Mouse (Mus musculus): ENCODE measurements around the gene Tnk1. TPM values are rescaled to one million over a fixed set of nuclear protein-coding genes. Genes with fewer than 3 reads are reported as not detected.

Gene Tnk1
- polyA plus RNA-seq, 1 experiment from 2014 or later: 0.89 TPM

GRCm38 (mm10) chr11:69838714-69839104, 19.8 kb downstream of the Tnk1 start:
- ATAC-seq (ENCODE audit: insufficient number of reproducible peaks, low FRiP score, low TSS enrichment, low read depth): peak; percentile 1; the same call in 1 of the 2 replicates
- peak overlapping the region; percentile 62 for H3K4me3 ChIP-seq (ENCODE audit: low read depth, low read length)
- H3K36me3 ChIP-seq (ENCODE audit: control insufficient read depth, insufficient read depth, low read length): no peaks in the 10 kb centered on the region
- H3K27ac ChIP-seq (replicated peaks; ENCODE audit: low read depth, low read length): peak overlapping the region; percentile 81
- peak overlapping the region; percentile 66 for H3K4me2 ChIP-seq (ENCODE audit: low read depth, severe bottlenecking)
- H3K27me3 ChIP-seq (ENCODE audit: control insufficient read depth, insufficient read depth, low read length): peaks cover 14% of the 10 kb centered on the region
- peaks cover 24% of the 10 kb centered on the region for H3K4me1 ChIP-seq (ENCODE audit: control insufficient read depth, insufficient read depth, low read length)
- WGBS: 3% methylated on average over 7 of the region's 7 CpGs
- peak overlapping the region; percentile 63 for H3K9ac ChIP-seq (ENCODE audit: low read length)
- no peak for DNase-seq (ENCODE audit: low spot score)
- H3K9me3 ChIP-seq (ENCODE audit: control insufficient read depth, low read length): no peaks in the 10 kb centered on the region

- under 1% methylated on average over 34 of the region's 34 CpGs for WGBS
- Histone ChIP-seq H3K9me3 (ENCODE audit: control insufficient read depth, low read length) (no peaks in the 10 kb centered on the region), H3K27me3 (ENCODE audit: control insufficient read depth, insufficient read depth, low read length) (peaks cover 15% of the 10 kb centered on the region), H3K4me3 (ENCODE audit: low read depth, low read length) (peak within 1 kb of the TSS; percentile 62), H3K4me2 (ENCODE audit: low read depth, severe bottlenecking) (peak within 1 kb of the TSS; percentile 85), H3K4me1 (ENCODE audit: control insufficient read depth, insufficient read depth, low read length) (peaks cover 24% of the 10 kb centered on the region), H3K9ac (ENCODE audit: low read length) (peak within 1 kb of the TSS; percentile 70), H3K36me3 (ENCODE audit: control insufficient read depth, insufficient read depth, low read length) (no peaks in the 10 kb centered on the region), H3K27ac (replicated peaks; ENCODE audit: low read depth, low read length) (peak within 1 kb of the TSS; percentile 81)
- DNase-seq (ENCODE audit: low spot score) (peak; percentile 97), ATAC-seq (ENCODE audit: insufficient number of reproducible peaks, low FRiP score, low TSS enrichment, low read depth) (peak; percentile 89)
These were observed 20.4 kb downstream of the Tnk1 start, which contains the start of gene Tmem256 for GRCm38 (mm10) chr11:69837952-69838713. TSS of gene Tmem256 (plus strand) at chr11:69838514.

GRCm38 (mm10) chr11:69837604-69837951, 21.0 kb downstream of the Tnk1 start, which contains the start of gene Nlgn2:
TSS of gene Nlgn2 (minus strand) at chr11:69837784.
- peak within 1 kb of the TSS; percentile 62 for H3K4me3 ChIP-seq (ENCODE audit: low read depth, low read length)
- H3K4me2 ChIP-seq (ENCODE audit: low read depth, severe bottlenecking): peak within 1 kb of the TSS; percentile 85
- ATAC-seq (ENCODE audit: insufficient number of reproducible peaks, low FRiP score, low TSS enrichment, low read depth) (no peak), DNase-seq (ENCODE audit: low spot score) (no peak)
- under 1% methylated on average over 32 of the region's 32 CpGs for WGBS
- peak within 1 kb of the TSS; percentile 81 for H3K27ac ChIP-seq (replicated peaks; ENCODE audit: low read depth, low read length)
- no peaks in the 10 kb centered on the region for H3K9me3 ChIP-seq (ENCODE audit: control insufficient read depth, low read length)
- H3K36me3 ChIP-seq (ENCODE audit: control insufficient read depth, insufficient read depth, low read length): no peaks in the 10 kb centered on the region
- peaks cover 18% of the 10 kb centered on the region for H3K27me3 ChIP-seq (ENCODE audit: control insufficient read depth, insufficient read depth, low read length)
- peak within 1 kb of the TSS; percentile 70 for H3K9ac ChIP-seq (ENCODE audit: low read length)
- peaks cover 24% of the 10 kb centered on the region for H3K4me1 ChIP-seq (ENCODE audit: control insufficient read depth, insufficient read depth, low read length)

GRCm38 (mm10) chr11:69836703-69837576, 21.6 kb downstream of the Tnk1 start:
- peak overlapping the region; percentile 70 for H3K9ac ChIP-seq (ENCODE audit: low read length)
- ATAC-seq (ENCODE audit: insufficient number of reproducible peaks, low FRiP score, low TSS enrichment, low read depth) (no peak), DNase-seq (ENCODE audit: low spot score) (peak; percentile 62)
- H3K4me1 ChIP-seq (ENCODE audit: control insufficient read depth, insufficient read depth, low read length): peaks cover 24% of the 10 kb centered on the region
- no peaks in the 10 kb centered on the region for H3K36me3 ChIP-seq (ENCODE audit: control insufficient read depth, insufficient read depth, low read length)
- H3K4me3 ChIP-seq (ENCODE audit: low read depth, low read length): peak overlapping the region; percentile 62
- no peaks in the 10 kb centered on the region for H3K9me3 ChIP-seq (ENCODE audit: control insufficient read depth, low read length)
- 0% methylated on average over 48 of the region's 52 CpGs for WGBS
- H3K27ac ChIP-seq (replicated peaks; ENCODE audit: low read depth, low read length): peak overlapping the region; percentile 23
- H3K27me3 ChIP-seq (ENCODE audit: control insufficient read depth, insufficient read depth, low read length): peaks cover 18% of the 10 kb centered on the region
- H3K4me2 ChIP-seq (ENCODE audit: low read depth, severe bottlenecking): peak overlapping the region; percentile 85

GRCm38 (mm10) chr11:69835966-69836335, 22.6 kb downstream of the Tnk1 start:
- WGBS: 5% methylated on average over 4 of the region's 4 CpGs
- H3K27me3 ChIP-seq (ENCODE audit: control insufficient read depth, insufficient read depth, low read length): peaks cover 18% of the 10 kb centered on the region
- no peak for ATAC-seq (ENCODE audit: insufficient number of reproducible peaks, low FRiP score, low TSS enrichment, low read depth)
- H3K4me1 ChIP-seq (ENCODE audit: control insufficient read depth, insufficient read depth, low read length): peaks cover 24% of the 10 kb centered on the region
- H3K27ac ChIP-seq (replicated peaks; ENCODE audit: low read depth, low read length): 0 out of 2 replicates have a peak overlapping the region, but pooled peaks have one; percentile 31
- H3K4me3 ChIP-seq (ENCODE audit: low read depth, low read length): peak overlapping the region; percentile 62
- no peaks in the 10 kb centered on the region for H3K9me3 ChIP-seq (ENCODE audit: control insufficient read depth, low read length)
- H3K36me3 ChIP-seq (ENCODE audit: control insufficient read depth, insufficient read depth, low read length): no peaks in the 10 kb centered on the region
- DNase-seq (ENCODE audit: low spot score): no peak
- H3K9ac ChIP-seq (ENCODE audit: low read length): no peak overlapping the region
- H3K4me2 ChIP-seq (ENCODE audit: low read depth, severe bottlenecking): peak overlapping the region; percentile 85

- H3K4me3 ChIP-seq (ENCODE audit: low read depth, low read length): peak overlapping the region; percentile 62
- peaks cover 24% of the 10 kb centered on the region for H3K4me1 ChIP-seq (ENCODE audit: control insufficient read depth, insufficient read depth, low read length)
- no peak overlapping the region for H3K27ac ChIP-seq (replicated peaks; ENCODE audit: low read depth, low read length)
- H3K27me3 ChIP-seq (ENCODE audit: control insufficient read depth, insufficient read depth, low read length): peaks cover 18% of the 10 kb centered on the region
- ATAC-seq (ENCODE audit: insufficient number of reproducible peaks, low FRiP score, low TSS enrichment, low read depth) (no peak), DNase-seq (ENCODE audit: low spot score) (peak; percentile 54)
- 4% methylated on average over 9 of the region's 9 CpGs for WGBS
- H3K9me3 ChIP-seq (ENCODE audit: control insufficient read depth, low read length): no peaks in the 10 kb centered on the region
- H3K36me3 ChIP-seq (ENCODE audit: control insufficient read depth, insufficient read depth, low read length): no peaks in the 10 kb centered on the region
- no peak overlapping the region for H3K9ac ChIP-seq (ENCODE audit: low read length)
- H3K4me2 ChIP-seq (ENCODE audit: low read depth, severe bottlenecking): peak overlapping the region; percentile 85
These were observed 23.1 kb downstream of the Tnk1 start for GRCm38 (mm10) chr11:69835326-69835965.

GRCm38 (mm10) chr11:69834001-69834549, 24.5 kb downstream of the Tnk1 start:
- peak overlapping the region; percentile 62 for H3K4me3 ChIP-seq (ENCODE audit: low read depth, low read length)
- DNase-seq (ENCODE audit: low spot score) (peak; percentile 52), ATAC-seq (ENCODE audit: insufficient number of reproducible peaks, low FRiP score, low TSS enrichment, low read depth) (no peak)
- no peak overlapping the region for H3K27ac ChIP-seq (replicated peaks; ENCODE audit: low read depth, low read length)
- H3K9me3 ChIP-seq (ENCODE audit: control insufficient read depth, low read length): no peaks in the 10 kb centered on the region
- H3K4me2 ChIP-seq (ENCODE audit: low read depth, severe bottlenecking): peak overlapping the region; percentile 85
- H3K36me3 ChIP-seq (ENCODE audit: control insufficient read depth, insufficient read depth, low read length): no peaks in the 10 kb centered on the region
- peaks cover 24% of the 10 kb centered on the region for H3K4me1 ChIP-seq (ENCODE audit: control insufficient read depth, insufficient read depth, low read length)
- peaks cover 18% of the 10 kb centered on the region for H3K27me3 ChIP-seq (ENCODE audit: control insufficient read depth, insufficient read depth, low read length)
- peak overlapping the region; percentile 57 for H3K9ac ChIP-seq (ENCODE audit: low read length)
- WGBS: 5% methylated on average over 44 of the region's 48 CpGs

GRCm38 (mm10) chr11:69833554-69833953, 25.0 kb downstream of the Tnk1 start:
- ATAC-seq (ENCODE audit: insufficient number of reproducible peaks, low FRiP score, low TSS enrichment, low read depth): no peak
- peaks cover 18% of the 10 kb centered on the region for H3K27me3 ChIP-seq (ENCODE audit: control insufficient read depth, insufficient read depth, low read length)
- H3K27ac ChIP-seq (replicated peaks; ENCODE audit: low read depth, low read length): no peak overlapping the region
- peaks cover 24% of the 10 kb centered on the region for H3K4me1 ChIP-seq (ENCODE audit: control insufficient read depth, insufficient read depth, low read length)
- no peaks in the 10 kb centered on the region for H3K9me3 ChIP-seq (ENCODE audit: control insufficient read depth, low read length)
- H3K36me3 ChIP-seq (ENCODE audit: control insufficient read depth, insufficient read depth, low read length): no peaks in the 10 kb centered on the region
- 57% methylated on average over 8 of the region's 8 CpGs for WGBS
- DNase-seq (ENCODE audit: low spot score): no peak
- peak overlapping the region; percentile 57 for H3K9ac ChIP-seq (ENCODE audit: low read length)
- H3K4me3 ChIP-seq (ENCODE audit: low read depth, low read length): peak overlapping the region; percentile 62; the same call in 1 of the 2 replicates
- peak overlapping the region; percentile 85 for H3K4me2 ChIP-seq (ENCODE audit: low read depth, severe bottlenecking)

Data from limb, embryonic 11.5 days (tissue).